Mouse (Mus musculus): Measurements from ENCODE around the gene Slc25a29.

DNA sequence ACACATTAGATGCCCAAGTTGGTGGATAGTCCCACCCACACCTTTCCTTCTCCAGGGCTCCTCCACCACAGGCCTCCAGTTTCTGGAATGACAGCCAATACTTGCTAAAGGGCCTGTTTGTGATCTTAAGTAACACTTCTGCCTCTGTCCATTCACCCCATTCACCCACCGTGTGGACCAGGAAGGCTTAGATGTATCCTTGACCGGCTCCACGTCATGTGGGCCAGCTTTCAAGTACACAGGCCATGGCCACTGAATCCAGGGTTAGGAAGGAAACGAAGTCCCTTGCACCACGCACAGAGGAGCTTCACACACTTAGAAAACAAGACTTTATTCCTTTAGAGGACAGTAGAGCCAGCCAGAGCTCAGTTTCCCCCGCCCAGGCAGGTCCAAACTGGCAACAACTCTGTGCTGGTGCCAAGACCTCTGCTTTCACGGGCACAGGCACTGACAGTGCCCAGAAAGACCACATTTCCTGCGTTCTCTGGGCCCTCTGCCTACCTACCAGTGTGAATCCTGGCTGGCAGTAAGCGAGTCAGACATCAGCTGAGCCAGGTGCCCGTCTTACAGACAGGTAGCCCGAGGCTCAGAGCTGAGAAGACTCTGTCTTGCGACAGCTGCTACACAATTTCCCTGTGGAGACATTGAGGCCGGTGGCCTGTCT lies 10.0 kb downstream of the Slc25a29 start:
- TF ChIP-seq TAL1 (IDR thresholded peaks at IDR 0.05; ENCODE audit: low read length) (no peak), GATA1 (IDR thresholded peaks at IDR 0.05; ENCODE audit: low read length) (no peak)
